23 mouse cellular contexts compared by ENCODE assay signal in genomic region chr2:102241626-102242025, GRCm38 (mm10).
"Had no signal": no experiment of that assay in that cellular context is flagged by ENCODE, and none has a peak within 500 bp of the region (broad histone marks: within the 10 kb centered on the region; RNA-seq: fewer than 3 reads in every experiment).

No protein-coding gene starts in this region.

- H3K27me3 ChIP-seq: hindbrain, embryonic 13.5 days; hindbrain, embryonic 15.5 days; limb, embryonic 12.5 days had no signal

- H3K4me1 ChIP-seq: heart, embryonic 13.5 days; heart, embryonic 15.5 days; hindbrain, embryonic 13.5 days; kidney, embryonic 15.5 days; limb, embryonic 10.5 days; limb, embryonic 12.5 days had no signal

- DNase-seq: gastrocnemius, postnatal 14 days; gastrocnemius, postnatal 36 days; heart, adult 11 months; heart, adult 2 months; heart, postnatal 14 days; heart, postnatal 36 days; kidney, adult 11 months; kidney, adult 2 months; kidney, adult 9 months; kidney, postnatal 25 days; kidney, postnatal 4 days; liver had no signal

- H3K27ac ChIP-seq: heart, adult 2 months; heart, embryonic 13.5 days; heart, embryonic 15.5 days; hindbrain, embryonic 13.5 days; hindbrain, embryonic 15.5 days; hindbrain, postnatal 0 days; kidney, embryonic 15.5 days; kidney, postnatal 0 days; layer of hippocampus, adult 2 months; left cerebral cortex, adult 2 months; limb, embryonic 10.5 days; limb, embryonic 12.5 days had no signal

- H3K4me3 ChIP-seq: heart, adult 2 months; heart, embryonic 13.5 days; heart, embryonic 15.5 days; hindbrain, embryonic 13.5 days; hindbrain, embryonic 15.5 days; kidney, embryonic 15.5 days; layer of hippocampus, adult 2 months; left cerebral cortex, adult 2 months; limb, embryonic 10.5 days; limb, embryonic 12.5 days had no signal

- H3K36me3 ChIP-seq: heart, embryonic 13.5 days; heart, embryonic 15.5 days; hindbrain, embryonic 13.5 days; hindbrain, embryonic 15.5 days; kidney, embryonic 15.5 days; limb, embryonic 10.5 days; limb, embryonic 12.5 days had no signal

- H3K9me3 ChIP-seq: heart, embryonic 13.5 days; heart, embryonic 15.5 days; hindbrain, embryonic 13.5 days; hindbrain, embryonic 15.5 days; kidney, embryonic 15.5 days; limb, embryonic 10.5 days; limb, embryonic 12.5 days had no signal
